Mouse (Mus musculus): ENCODE measurements around the gene Vmac. TPM values are rescaled to one million over a fixed set of nuclear protein-coding genes. Genes with fewer than 3 reads are reported as not detected.

Vmac gene
- polyA plus RNA-seq (2014; fragmentation: Nextera tagmentation; extraction: Ambion mirVana): 14.7 and 15.5 TPM in 2 replicates

- peak within 1 kb of the TSS; percentile 82 for H3K4me2 ChIP-seq (ENCODE audit: low read depth, low read length)
These were observed at the start of gene Vmac, which contains the start of gene Ndufa11 for GRCm38 (mm10) chr17:56717363-56718058. Gene Vmac (minus strand): TSS chr17:56718022. Gene Ndufa11 (plus strand): TSS chr17:56717767.

DNA sequence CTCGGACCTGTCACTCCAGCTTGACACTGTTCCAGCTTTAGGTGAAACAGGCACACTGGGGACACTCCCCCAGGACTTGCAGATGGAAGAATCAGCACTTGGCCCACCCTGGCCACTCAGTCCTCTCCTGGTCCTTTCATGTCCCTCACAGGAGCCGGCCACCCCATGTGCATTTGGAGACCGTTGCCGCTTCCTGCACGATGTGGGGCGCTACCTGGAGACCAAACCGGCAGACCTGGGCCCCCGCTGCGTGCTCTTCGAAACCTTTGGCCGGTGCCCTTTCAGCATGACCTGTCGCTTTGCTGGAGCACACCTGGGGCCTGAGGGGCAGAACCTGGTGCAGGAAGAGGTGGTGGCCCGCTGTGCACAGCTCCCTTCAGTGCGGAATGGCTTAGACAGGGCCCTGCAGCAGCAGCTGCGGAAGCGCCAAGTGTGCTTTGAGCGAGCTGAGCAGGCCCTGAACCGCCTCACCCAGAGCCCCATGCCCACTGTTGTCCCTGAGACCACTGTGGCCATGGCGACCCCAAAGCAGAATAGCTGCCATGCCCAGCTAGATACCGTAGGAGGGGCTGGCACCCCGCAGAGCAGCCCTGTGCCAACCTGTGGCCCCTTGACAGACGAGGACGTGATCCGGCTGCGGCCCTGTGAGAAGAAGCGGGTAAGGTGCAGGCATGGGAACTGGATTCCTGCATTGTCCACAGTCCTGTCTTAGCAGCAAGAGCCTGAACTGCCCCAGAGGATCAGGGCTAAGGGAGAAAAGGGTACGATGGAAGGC, 49.0 kb upstream of the Vmac start:
- Histone ChIP-seq H3K36me3 (replicated peaks; ENCODE audit: control insufficient read depth, insufficient read depth, low read depth, low read length) (no peaks in the 10 kb centered on the region; the same call in 1 of the 2 replicates), H3K4me3 (ENCODE audit: low read depth, low read length) (no peak overlapping the region), H3K9me3 (replicated peaks; ENCODE audit: control insufficient read depth, low read length) (no peaks in the 10 kb centered on the region), H3K27ac (replicated peaks; ENCODE audit: low read depth, low read length) (no peak overlapping the region), H3K27me3 (ENCODE audit: control insufficient read depth, insufficient read depth, low read length) (no peaks in the 10 kb centered on the region), H3K4me1 (ENCODE audit: control insufficient read depth, insufficient read depth, low read length) (peaks cover 3% of the 10 kb centered on the region; the same call in 1 of the 2 replicates), H3K4me2 (ENCODE audit: low read depth, low read length) (no peak overlapping the region), H3K9ac (replicated peaks; ENCODE audit: low read length) (no peak overlapping the region)
- WGBS: 86% methylated on average over 27 of the region's 27 CpGs
- DNase-seq (ENCODE audit: low spot score) (no peak), ATAC-seq (replicated peaks; ENCODE audit: insufficient number of reproducible peaks, low FRiP score, low TSS enrichment, low read depth) (no peak)

More at GRCm38 (mm10) chr17:56717363-56718058, at the start of gene Vmac, which contains the start of gene Ndufa11:
- DNase-seq (ENCODE audit: low spot score) (peak; percentile 100), ATAC-seq (replicated peaks; ENCODE audit: insufficient number of reproducible peaks, low FRiP score, low TSS enrichment, low read depth) (peak; percentile 53)
- Histone ChIP-seq H3K27me3 (ENCODE audit: control insufficient read depth, insufficient read depth, low read length) (no peaks in the 10 kb centered on the region), H3K36me3 (replicated peaks; ENCODE audit: control insufficient read depth, insufficient read depth, low read depth, low read length) (peaks cover 7% of the 10 kb centered on the region), H3K4me1 (ENCODE audit: control insufficient read depth, insufficient read depth, low read length) (no peaks in the 10 kb centered on the region), H3K9ac (replicated peaks; ENCODE audit: low read length) (peak within 1 kb of the TSS; percentile 78), H3K27ac (replicated peaks; ENCODE audit: low read depth, low read length) (peak within 1 kb of the TSS; percentile 29; the same call in 1 of the 2 replicates), H3K4me3 (ENCODE audit: low read depth, low read length) (peak within 1 kb of the TSS; percentile 61), H3K9me3 (replicated peaks; ENCODE audit: control insufficient read depth, low read length) (no peaks in the 10 kb centered on the region)
- under 1% methylated on average over 59 of the region's 59 CpGs for WGBS

GRCm38 (mm10) chr17:56765431-56765830, 47.6 kb upstream of the Vmac start:
- Histone ChIP-seq H3K4me1 (ENCODE audit: control insufficient read depth, insufficient read depth, low read length) (peaks cover 3% of the 10 kb centered on the region; the same call in 1 of the 2 replicates), H3K27ac (replicated peaks; ENCODE audit: low read depth, low read length) (no peak overlapping the region), H3K36me3 (replicated peaks; ENCODE audit: control insufficient read depth, insufficient read depth, low read depth, low read length) (no peaks in the 10 kb centered on the region; the same call in 1 of the 2 replicates), H3K4me3 (ENCODE audit: low read depth, low read length) (peak overlapping the region; percentile 81), H3K9ac (replicated peaks; ENCODE audit: low read length) (peak overlapping the region; percentile 76; the same call in 1 of the 2 replicates), H3K4me2 (ENCODE audit: low read depth, low read length) (peak overlapping the region; percentile 43), H3K27me3 (ENCODE audit: control insufficient read depth, insufficient read depth, low read length) (no peaks in the 10 kb centered on the region), H3K9me3 (replicated peaks; ENCODE audit: control insufficient read depth, low read length) (no peaks in the 10 kb centered on the region)
- DNase-seq (ENCODE audit: low spot score) (no peak), ATAC-seq (replicated peaks; ENCODE audit: insufficient number of reproducible peaks, low FRiP score, low TSS enrichment, low read depth) (peak; percentile 11; the same call in 1 of the 2 replicates)
- 59% methylated on average over 12 of the region's 12 CpGs for WGBS

DNA sequence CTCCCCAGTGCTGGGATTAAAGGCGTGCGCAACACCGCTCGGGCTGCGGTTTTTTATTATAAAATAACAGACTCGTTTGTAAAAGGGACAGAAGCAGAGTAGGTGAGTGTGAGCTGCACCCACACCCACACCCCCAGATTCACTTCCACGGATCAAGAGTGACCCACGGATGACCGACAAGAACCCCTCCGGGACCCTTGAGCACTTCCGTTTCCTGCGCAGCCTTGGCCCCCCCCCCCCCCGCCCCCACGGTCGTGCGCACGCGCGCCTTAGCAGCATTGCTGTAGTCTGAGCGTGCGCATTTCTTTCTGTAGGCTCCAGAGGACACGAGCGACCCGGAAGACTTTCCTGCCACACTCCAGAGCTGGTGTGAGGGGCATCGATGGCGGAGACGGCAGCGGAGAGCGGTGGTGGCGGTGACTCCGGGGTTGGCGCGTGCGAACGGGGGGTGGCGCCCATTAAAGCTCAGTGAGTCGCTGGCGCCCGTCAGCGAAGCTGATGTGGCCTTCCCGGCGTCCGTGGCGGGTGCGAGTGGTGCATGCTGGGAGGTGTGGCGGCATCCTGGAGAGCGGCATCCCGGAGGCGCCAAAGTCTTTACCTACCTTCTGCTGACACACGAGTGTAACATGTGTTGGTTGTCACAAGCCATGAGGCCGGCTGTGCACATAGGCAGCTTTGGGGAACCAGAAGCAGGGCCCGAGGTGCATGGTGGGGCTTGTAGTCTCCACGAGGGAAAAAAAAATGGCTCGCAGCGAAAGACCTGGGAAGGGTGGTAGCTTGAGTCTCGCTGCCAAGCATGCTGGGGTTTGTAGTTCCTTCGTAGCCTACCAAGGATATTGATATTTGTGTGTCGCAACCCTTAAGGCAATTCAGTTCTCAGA, 46.9 kb upstream of the Vmac start, which contains the start of gene Dus3l:
Gene Dus3l (plus strand): TSS at position 284 of the 881 bp plus-strand sequence.
- ATAC-seq (replicated peaks; ENCODE audit: insufficient number of reproducible peaks, low FRiP score, low TSS enrichment, low read depth) (peak; percentile 70), DNase-seq (ENCODE audit: low spot score) (peak; percentile 91)
- H3K27me3 ChIP-seq (ENCODE audit: control insufficient read depth, insufficient read depth, low read length): no peaks in the 10 kb centered on the region
- peak within 1 kb of the TSS; percentile 43 for H3K4me2 ChIP-seq (ENCODE audit: low read depth, low read length)
- H3K4me3 ChIP-seq (ENCODE audit: low read depth, low read length): peak within 1 kb of the TSS; percentile 81
- peaks cover 3% of the 10 kb centered on the region; the same call in 1 of the 2 replicates for H3K4me1 ChIP-seq (ENCODE audit: control insufficient read depth, insufficient read depth, low read length)
- H3K36me3 ChIP-seq (replicated peaks; ENCODE audit: control insufficient read depth, insufficient read depth, low read depth, low read length): no peaks in the 10 kb centered on the region; the same call in 1 of the 2 replicates
- no peaks in the 10 kb centered on the region for H3K9me3 ChIP-seq (replicated peaks; ENCODE audit: control insufficient read depth, low read length)
- peak within 1 kb of the TSS; percentile 87 for H3K27ac ChIP-seq (replicated peaks; ENCODE audit: low read depth, low read length)
- peak within 1 kb of the TSS; percentile 76 for H3K9ac ChIP-seq (replicated peaks; ENCODE audit: low read length)
- WGBS: 2% methylated on average over 58 of the region's 58 CpGs

DNA sequence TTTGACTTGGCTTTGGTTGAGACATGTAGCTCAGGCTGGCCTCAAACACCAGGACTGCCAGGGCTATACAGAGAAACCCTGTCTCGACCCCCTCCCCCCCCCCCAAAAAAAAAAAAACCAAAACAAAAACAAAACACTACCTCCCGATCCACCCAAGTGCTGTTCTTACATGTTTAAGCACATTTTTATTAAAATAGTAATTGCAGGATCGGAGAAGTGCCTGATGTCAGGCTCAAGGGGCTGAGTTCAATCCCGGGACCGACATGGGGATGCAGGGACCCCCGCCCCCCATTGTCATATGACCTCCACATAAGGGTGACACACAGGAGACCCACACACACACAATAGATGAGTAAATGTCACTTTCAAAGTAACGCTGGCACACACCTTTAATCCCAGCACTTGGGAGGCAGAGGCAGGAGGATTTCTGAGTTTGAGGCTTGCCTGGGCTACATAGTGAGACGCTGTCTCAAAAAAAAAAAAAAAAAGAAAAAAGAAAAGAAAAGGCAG, 46.0 kb upstream of the Vmac start:
- Histone ChIP-seq H3K4me1 (ENCODE audit: control insufficient read depth, insufficient read depth, low read length) (peaks cover 3% of the 10 kb centered on the region; the same call in 1 of the 2 replicates), H3K4me2 (ENCODE audit: low read depth, low read length) (no peak overlapping the region), H3K36me3 (replicated peaks; ENCODE audit: control insufficient read depth, insufficient read depth, low read depth, low read length) (no peaks in the 10 kb centered on the region), H3K27ac (replicated peaks; ENCODE audit: low read depth, low read length) (no peak overlapping the region), H3K4me3 (ENCODE audit: low read depth, low read length) (no peak overlapping the region; the same call in 1 of the 2 replicates), H3K9me3 (replicated peaks; ENCODE audit: control insufficient read depth, low read length) (no peaks in the 10 kb centered on the region), H3K9ac (replicated peaks; ENCODE audit: low read length) (no peak overlapping the region), H3K27me3 (ENCODE audit: control insufficient read depth, insufficient read depth, low read length) (no peaks in the 10 kb centered on the region)
- 69% methylated on average over 8 of the region's 8 CpGs for WGBS
- DNase-seq (ENCODE audit: low spot score) (no peak), ATAC-seq (replicated peaks; ENCODE audit: insufficient number of reproducible peaks, low FRiP score, low TSS enrichment, low read depth) (no peak)

GRCm38 (mm10) chr17:56762769-56763731, 45.2 kb upstream of the Vmac start:
- H3K4me1 ChIP-seq (ENCODE audit: control insufficient read depth, insufficient read depth, low read length): peaks cover 3% of the 10 kb centered on the region; the same call in 1 of the 2 replicates
- H3K4me2 ChIP-seq (ENCODE audit: low read depth, low read length): no peak overlapping the region; the same call in 1 of the 2 replicates
- ATAC-seq (replicated peaks; ENCODE audit: insufficient number of reproducible peaks, low FRiP score, low TSS enrichment, low read depth) (no peak), DNase-seq (ENCODE audit: low spot score) (peak; percentile 73)
- no peaks in the 10 kb centered on the region for H3K9me3 ChIP-seq (replicated peaks; ENCODE audit: control insufficient read depth, low read length)
- H3K27me3 ChIP-seq (ENCODE audit: control insufficient read depth, insufficient read depth, low read length): no peaks in the 10 kb centered on the region
- no peak overlapping the region for H3K4me3 ChIP-seq (ENCODE audit: low read depth, low read length)
- no peak overlapping the region; the same call in 1 of the 2 replicates for H3K9ac ChIP-seq (replicated peaks; ENCODE audit: low read length)
- H3K36me3 ChIP-seq (replicated peaks; ENCODE audit: control insufficient read depth, insufficient read depth, low read depth, low read length): no peaks in the 10 kb centered on the region
- H3K27ac ChIP-seq (replicated peaks; ENCODE audit: low read depth, low read length): no peak overlapping the region
- WGBS: 51% methylated on average over 27 of the region's 27 CpGs

Data from embryonic facial prominence, embryonic 11.5 days (tissue).